Mouse (Mus musculus) left cerebral cortex, adult 11 months (tissue): ENCODE results near the gene Rif1.
"Not testable (repeated sequence)": the region's sequence is repeated elsewhere in the genome, so short reads cannot be mapped to it uniquely, and the experiment has no call there.

Source experiments
- DNase-seq: peaks from one replicate; pipeline ENCODE4 v3.0.0; 2022; ENCODE audit warnings: low spot score

Gene Rif1

GRCm38 (mm10) chr2:52072065-52072490 lies 554 bp upstream of the Rif1 start:
- DNase-seq, result no peak

GRCm38 (mm10) chr2:52073141-52073904 lies 691 bp downstream of the Rif1 start:
- DNase-seq, result no peak

GRCm38 (mm10) chr2:52078666-52079065 lies 6.0 kb downstream of the Rif1 start:
- no peak for DNase-seq

- no peak for DNase-seq
Observed at GRCm38 (mm10) chr2:52084013-52084412, 11.4 kb downstream of the Rif1 start.

GRCm38 (mm10) chr2:52084571-52084970 lies 11.9 kb downstream of the Rif1 start:
- no peak for DNase-seq

- no peak for DNase-seq
Observed at GRCm38 (mm10) chr2:52114086-52114485, 41.5 kb downstream of the Rif1 start.

- DNase-seq, result not testable (repeated sequence)
Observed at GRCm38 (mm10) chr2:52131370-52131769, 58.7 kb downstream of the Rif1 start.

GRCm38 (mm10) chr2:52133351-52133750 lies 60.7 kb downstream of the Rif1 start:
- DNase-seq, result no peak

- no peak for DNase-seq
Observed at GRCm38 (mm10) chr2:52153064-52153463, 80.4 kb downstream of the Rif1 start.

GRCm38 (mm10) chr2:52169243-52170005 lies 96.8 kb downstream of the Rif1 start:
- DNase-seq, result no peak
